Mouse (Mus musculus): Measurements from ENCODE around the gene Rock2. TPM values are rescaled to one million over a fixed set of nuclear protein-coding genes. Genes with fewer than 3 reads are reported as not detected.

Gene Rock2
- polyA plus RNA-seq, 1 experiment from 2014 or later: 17.8 TPM

DNA sequence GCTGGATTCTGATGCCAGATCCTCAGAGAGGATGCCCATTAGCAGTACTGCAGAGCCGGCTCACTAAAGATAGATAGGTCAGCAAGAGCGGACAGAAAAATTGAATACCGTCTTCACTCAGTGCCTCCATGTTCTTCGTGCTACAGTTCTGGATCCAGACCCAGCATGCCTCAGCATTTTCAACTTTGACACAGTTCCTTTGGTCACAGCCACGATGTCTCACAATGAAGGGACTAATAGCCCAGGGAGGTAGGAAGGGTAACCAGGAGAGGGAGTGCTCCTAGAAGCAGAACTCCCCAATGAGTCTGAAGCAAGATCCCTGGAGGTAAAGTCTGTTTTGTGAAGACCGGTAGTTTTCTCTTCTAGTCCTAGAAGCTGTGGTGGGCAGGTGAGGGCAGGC, 26.1 kb upstream of the Rock2 start:
- Histone ChIP-seq H3K36me3 (ENCODE audit: control insufficient read depth, insufficient read depth, low read length) (no peaks in the 10 kb centered on the region), H3K4me1 (ENCODE audit: control insufficient read depth, insufficient read depth, low read length) (peaks cover 6% of the 10 kb centered on the region; the same call in 1 of the 2 replicates), H3K27me3 (ENCODE audit: control insufficient read depth, insufficient read depth, low read length) (no peaks in the 10 kb centered on the region), H3K9me3 (ENCODE audit: control insufficient read depth, low read length) (no peaks in the 10 kb centered on the region), H3K4me3 (replicated peaks; ENCODE audit: low read depth, low read length) (no peak overlapping the region), H3K4me2 (ENCODE audit: low read length) (no peak overlapping the region), H3K9ac (replicated peaks; ENCODE audit: low read length) (no peak overlapping the region), H3K27ac (replicated peaks; ENCODE audit: low read depth, low read length) (no peak overlapping the region)
- no peak for ATAC-seq (ENCODE audit: low FRiP score, low TSS enrichment)
- DNase-seq: no peak
- 82% methylated on average over 6 of the region's 6 CpGs for WGBS

DNA sequence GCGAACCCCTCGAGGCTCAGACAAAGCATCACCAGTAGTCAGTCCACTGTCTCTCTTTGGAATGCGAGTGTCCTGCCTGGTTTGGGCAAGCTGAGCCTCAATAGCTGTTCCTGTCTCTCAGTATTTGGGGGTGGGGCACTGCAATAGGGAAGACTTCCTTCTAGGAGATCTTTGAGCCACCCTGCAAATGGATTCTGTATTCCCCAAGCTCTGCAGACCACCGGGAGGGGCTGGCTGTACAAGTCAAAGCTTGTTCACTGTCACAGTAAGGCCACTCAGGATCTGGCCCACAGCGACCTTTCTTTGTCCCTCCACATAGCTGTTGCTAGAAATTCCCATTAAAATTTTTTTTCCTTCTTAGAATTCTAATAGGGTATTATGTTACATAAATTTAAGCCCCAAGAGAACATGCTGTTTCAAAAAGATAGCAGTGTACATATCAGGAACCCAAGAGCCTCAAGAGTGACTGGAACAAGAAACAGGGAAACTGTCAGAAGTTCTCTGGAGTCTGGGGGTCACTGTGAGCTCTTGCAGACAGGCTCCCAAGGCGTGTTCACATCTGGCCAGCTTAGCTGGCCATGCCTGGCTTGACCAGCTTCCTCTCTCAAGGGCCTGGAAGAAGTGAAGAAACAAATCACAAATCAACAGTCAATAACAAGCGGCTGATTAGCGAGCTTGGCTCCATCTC, 25.5 kb upstream of the Rock2 start:
- Histone ChIP-seq H3K36me3 (ENCODE audit: control insufficient read depth, insufficient read depth, low read length) (no peaks in the 10 kb centered on the region), H3K9ac (replicated peaks; ENCODE audit: low read length) (no peak overlapping the region), H3K27ac (replicated peaks; ENCODE audit: low read depth, low read length) (no peak overlapping the region), H3K27me3 (ENCODE audit: control insufficient read depth, insufficient read depth, low read length) (no peaks in the 10 kb centered on the region), H3K9me3 (ENCODE audit: control insufficient read depth, low read length) (no peaks in the 10 kb centered on the region), H3K4me1 (ENCODE audit: control insufficient read depth, insufficient read depth, low read length) (peaks cover 6% of the 10 kb centered on the region; the same call in 1 of the 2 replicates), H3K4me2 (ENCODE audit: low read length) (no peak overlapping the region), H3K4me3 (replicated peaks; ENCODE audit: low read depth, low read length) (no peak overlapping the region)
- 78% methylated on average over 8 of the region's 8 CpGs for WGBS
- no peak for ATAC-seq (ENCODE audit: low FRiP score, low TSS enrichment)
- no peak for DNase-seq

DNA sequence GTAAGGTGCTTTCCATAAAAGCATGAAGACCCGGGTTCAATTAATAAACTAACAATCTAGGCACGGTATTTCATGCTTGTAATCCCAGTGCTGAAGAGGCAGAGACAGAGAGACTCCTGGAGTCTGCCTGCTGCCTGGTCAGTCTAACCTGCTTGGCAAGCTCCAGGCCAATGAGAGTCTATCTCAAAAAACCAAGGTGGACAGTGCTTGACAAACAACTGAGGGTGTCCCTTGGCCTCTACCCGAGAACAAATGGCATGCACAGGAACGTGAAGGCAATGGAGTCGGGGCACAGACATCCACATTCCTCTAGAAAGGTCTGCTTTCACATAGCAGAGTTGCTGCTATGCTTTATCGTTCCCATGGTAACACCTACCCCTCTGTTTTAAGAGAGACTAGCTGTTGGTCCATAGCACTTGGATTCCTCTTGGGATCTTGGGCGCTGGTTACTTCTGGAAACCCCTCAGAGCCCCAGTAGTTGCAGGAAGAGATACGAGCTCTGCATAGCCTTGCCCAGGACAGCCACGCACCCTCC, 24.8 kb upstream of the Rock2 start:
- Histone ChIP-seq H3K27me3 (ENCODE audit: control insufficient read depth, insufficient read depth, low read length) (no peaks in the 10 kb centered on the region), H3K27ac (replicated peaks; ENCODE audit: low read depth, low read length) (no peak overlapping the region; the same call in 1 of the 2 replicates), H3K9me3 (ENCODE audit: control insufficient read depth, low read length) (no peaks in the 10 kb centered on the region), H3K9ac (replicated peaks; ENCODE audit: low read length) (no peak overlapping the region), H3K4me1 (ENCODE audit: control insufficient read depth, insufficient read depth, low read length) (peaks cover 6% of the 10 kb centered on the region; the same call in 1 of the 2 replicates), H3K4me2 (ENCODE audit: low read length) (no peak overlapping the region), H3K4me3 (replicated peaks; ENCODE audit: low read depth, low read length) (no peak overlapping the region), H3K36me3 (ENCODE audit: control insufficient read depth, insufficient read depth, low read length) (no peaks in the 10 kb centered on the region)
- DNase-seq: no peak
- 62% methylated on average over 9 of the region's 9 CpGs for WGBS
- ATAC-seq (ENCODE audit: low FRiP score, low TSS enrichment): no peak

DNA sequence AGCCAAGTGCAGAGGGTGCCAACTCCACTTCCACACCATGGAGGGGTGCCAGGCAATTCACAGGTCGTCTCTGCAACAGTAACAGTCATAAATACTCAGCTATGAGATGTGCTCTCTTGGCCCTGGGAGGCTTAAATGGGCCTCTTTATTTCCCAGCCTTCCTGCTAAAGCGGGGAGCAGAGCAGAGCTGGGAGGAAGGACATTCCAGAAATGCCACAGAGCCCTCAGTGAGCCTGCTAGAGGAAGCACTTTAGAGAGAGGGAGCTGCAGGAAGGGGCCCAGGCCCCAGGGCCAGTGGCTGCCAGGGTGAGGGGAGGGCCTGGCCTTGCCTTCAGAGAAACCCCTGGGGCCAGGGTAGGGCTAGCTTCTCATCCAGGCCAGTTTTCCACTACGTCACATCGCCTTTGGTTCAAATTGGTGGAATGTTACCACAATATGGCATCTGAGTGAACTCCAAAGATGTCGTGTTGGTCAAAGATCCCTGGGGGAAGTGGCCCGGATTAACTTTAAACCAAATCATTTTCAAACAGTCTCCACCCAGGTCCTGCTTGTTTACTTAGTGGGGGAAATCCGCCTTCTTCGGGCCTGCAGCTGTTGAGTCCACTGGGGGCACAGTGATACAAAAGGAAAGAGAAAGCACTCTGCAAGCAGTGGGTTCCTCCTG, 24.2 kb upstream of the Rock2 start:
- H3K4me3 ChIP-seq (replicated peaks; ENCODE audit: low read depth, low read length): no peak overlapping the region
- ATAC-seq (ENCODE audit: low FRiP score, low TSS enrichment) (no peak), DNase-seq (no peak)
- H3K9me3 ChIP-seq (ENCODE audit: control insufficient read depth, low read length): no peaks in the 10 kb centered on the region
- no peak overlapping the region for H3K9ac ChIP-seq (replicated peaks; ENCODE audit: low read length)
- peaks cover 6% of the 10 kb centered on the region; the same call in 1 of the 2 replicates for H3K4me1 ChIP-seq (ENCODE audit: control insufficient read depth, insufficient read depth, low read length)
- H3K36me3 ChIP-seq (ENCODE audit: control insufficient read depth, insufficient read depth, low read length): no peaks in the 10 kb centered on the region
- no peaks in the 10 kb centered on the region for H3K27me3 ChIP-seq (ENCODE audit: control insufficient read depth, insufficient read depth, low read length)
- H3K27ac ChIP-seq (replicated peaks; ENCODE audit: low read depth, low read length): peak overlapping the region; percentile 8; the same call in 1 of the 2 replicates
- no peak overlapping the region for H3K4me2 ChIP-seq (ENCODE audit: low read length)
- WGBS: 58% methylated on average over 8 of the region's 8 CpGs

DNA sequence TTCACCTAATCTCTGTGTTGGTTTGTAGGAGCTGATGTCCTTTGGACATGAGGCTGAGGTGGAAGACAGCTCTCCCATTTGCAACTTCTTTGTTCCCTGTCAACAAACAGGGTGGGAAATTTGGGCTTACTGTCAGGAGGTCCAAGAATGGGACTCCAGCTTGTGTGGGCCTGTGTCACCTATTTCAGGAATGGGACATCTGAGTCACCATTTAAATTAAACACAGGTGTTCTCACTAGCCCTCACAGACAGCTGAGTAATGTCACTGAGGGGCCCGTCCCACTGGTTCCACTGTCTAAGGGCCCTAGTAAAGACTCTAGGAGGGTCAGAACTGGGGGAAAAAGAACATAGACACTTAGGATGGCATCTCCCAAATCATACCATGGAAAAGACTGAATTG, 22.7 kb upstream of the Rock2 start:
- Histone ChIP-seq H3K36me3 (ENCODE audit: control insufficient read depth, insufficient read depth, low read length) (no peaks in the 10 kb centered on the region), H3K9me3 (ENCODE audit: control insufficient read depth, low read length) (no peaks in the 10 kb centered on the region), H3K4me3 (replicated peaks; ENCODE audit: low read depth, low read length) (no peak overlapping the region), H3K9ac (replicated peaks; ENCODE audit: low read length) (no peak overlapping the region), H3K27me3 (ENCODE audit: control insufficient read depth, insufficient read depth, low read length) (no peaks in the 10 kb centered on the region), H3K4me2 (ENCODE audit: low read length) (no peak overlapping the region), H3K27ac (replicated peaks; ENCODE audit: low read depth, low read length) (no peak overlapping the region), H3K4me1 (ENCODE audit: control insufficient read depth, insufficient read depth, low read length) (peaks cover 6% of the 10 kb centered on the region; the same call in 1 of the 2 replicates)
- ATAC-seq (ENCODE audit: low FRiP score, low TSS enrichment) (no peak), DNase-seq (no peak)
- WGBS: 86% methylated on average over 1 of the region's 1 CpGs

DNA sequence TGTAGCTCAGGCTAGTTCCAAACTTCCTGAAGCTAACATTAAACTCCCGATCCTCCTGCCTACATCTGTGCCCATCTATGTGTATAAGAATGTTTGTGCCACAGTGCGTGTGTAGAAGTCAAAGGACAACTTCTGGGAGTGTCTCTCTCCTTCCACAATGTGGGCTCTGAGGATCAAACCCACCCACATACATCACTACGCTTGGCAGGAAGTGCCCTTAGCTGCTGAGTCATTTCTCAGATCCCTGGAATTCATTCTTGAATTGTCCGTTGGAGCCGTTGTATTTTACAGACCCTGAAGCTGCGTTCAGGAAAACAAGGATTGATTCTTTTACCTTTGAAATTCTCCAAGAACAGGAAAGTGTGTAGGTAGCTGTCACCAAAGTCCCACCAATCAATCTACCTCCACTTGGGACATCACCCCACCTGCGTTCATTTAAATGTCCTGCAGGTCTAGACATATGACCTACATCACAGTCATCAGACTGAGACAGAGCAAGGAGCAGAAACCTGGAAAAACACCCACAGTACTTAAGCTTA, 21.7 kb upstream of the Rock2 start:
- no peak overlapping the region for H3K27ac ChIP-seq (replicated peaks; ENCODE audit: low read depth, low read length)
- no peak overlapping the region for H3K9ac ChIP-seq (replicated peaks; ENCODE audit: low read length)
- H3K4me2 ChIP-seq (ENCODE audit: low read length): no peak overlapping the region
- H3K36me3 ChIP-seq (ENCODE audit: control insufficient read depth, insufficient read depth, low read length): no peaks in the 10 kb centered on the region
- DNase-seq (no peak), ATAC-seq (ENCODE audit: low FRiP score, low TSS enrichment) (no peak)
- 88% methylated on average over 7 of the region's 7 CpGs for WGBS
- H3K9me3 ChIP-seq (ENCODE audit: control insufficient read depth, low read length): no peaks in the 10 kb centered on the region
- H3K4me3 ChIP-seq (replicated peaks; ENCODE audit: low read depth, low read length): no peak overlapping the region
- H3K27me3 ChIP-seq (ENCODE audit: control insufficient read depth, insufficient read depth, low read length): no peaks in the 10 kb centered on the region
- peaks cover 6% of the 10 kb centered on the region; the same call in 1 of the 2 replicates for H3K4me1 ChIP-seq (ENCODE audit: control insufficient read depth, insufficient read depth, low read length)

DNA sequence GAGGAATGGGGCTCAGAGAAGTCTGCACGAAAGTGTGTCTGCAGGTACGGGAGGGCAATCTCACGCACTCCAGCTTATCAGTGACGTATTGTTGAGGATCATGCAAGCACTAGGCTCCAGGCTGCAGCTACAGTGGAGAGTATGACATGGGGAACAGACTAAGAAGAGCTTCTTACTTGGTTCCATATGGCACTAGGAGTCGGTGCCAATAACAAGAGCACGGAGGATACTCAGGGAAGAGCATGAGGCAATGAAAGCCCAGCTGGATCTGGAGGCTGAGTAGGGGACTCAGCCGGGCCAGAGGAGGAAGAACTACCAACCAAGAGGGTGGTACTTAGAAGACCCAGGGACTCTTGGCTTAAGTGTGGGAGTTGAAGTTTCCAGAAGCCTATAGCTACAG, 21.1 kb upstream of the Rock2 start:
- peaks cover 6% of the 10 kb centered on the region; the same call in 1 of the 2 replicates for H3K4me1 ChIP-seq (ENCODE audit: control insufficient read depth, insufficient read depth, low read length)
- H3K9ac ChIP-seq (replicated peaks; ENCODE audit: low read length): no peak overlapping the region
- ATAC-seq (ENCODE audit: low FRiP score, low TSS enrichment): no peak
- no peak overlapping the region for H3K27ac ChIP-seq (replicated peaks; ENCODE audit: low read depth, low read length)
- H3K36me3 ChIP-seq (ENCODE audit: control insufficient read depth, insufficient read depth, low read length): no peaks in the 10 kb centered on the region
- H3K4me2 ChIP-seq (ENCODE audit: low read length): no peak overlapping the region
- H3K27me3 ChIP-seq (ENCODE audit: control insufficient read depth, insufficient read depth, low read length): no peaks in the 10 kb centered on the region
- no peak for DNase-seq
- H3K4me3 ChIP-seq (replicated peaks; ENCODE audit: low read depth, low read length): no peak overlapping the region
- no peaks in the 10 kb centered on the region for H3K9me3 ChIP-seq (ENCODE audit: control insufficient read depth, low read length)
- WGBS: 93% methylated on average over 7 of the region's 7 CpGs

DNA sequence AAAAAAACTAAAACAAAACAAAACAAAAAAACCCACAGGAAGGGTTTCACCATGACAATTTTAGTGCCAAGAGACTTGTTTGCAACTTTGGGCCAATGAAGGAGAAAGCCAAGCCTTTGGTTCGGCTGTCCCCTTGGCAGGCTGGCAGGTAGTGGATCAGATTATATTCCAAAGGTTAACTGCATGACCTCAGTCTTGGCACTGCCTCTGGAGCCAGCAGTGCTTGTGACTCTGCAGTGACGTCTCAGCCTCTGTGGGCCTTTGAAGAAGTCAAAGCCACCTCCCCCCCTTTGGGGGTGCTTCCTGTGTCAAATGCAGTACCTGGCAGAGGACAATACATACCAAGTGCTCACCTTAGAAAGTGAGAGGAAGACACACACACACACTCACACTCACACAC, 20.6 kb upstream of the Rock2 start:
- no peak for ATAC-seq (ENCODE audit: low FRiP score, low TSS enrichment)
- no peak overlapping the region for H3K27ac ChIP-seq (replicated peaks; ENCODE audit: low read depth, low read length)
- WGBS: 58% methylated on average over 2 of the region's 2 CpGs
- H3K4me3 ChIP-seq (replicated peaks; ENCODE audit: low read depth, low read length): no peak overlapping the region
- H3K9ac ChIP-seq (replicated peaks; ENCODE audit: low read length): no peak overlapping the region
- H3K27me3 ChIP-seq (ENCODE audit: control insufficient read depth, insufficient read depth, low read length): no peaks in the 10 kb centered on the region
- peaks cover 5% of the 10 kb centered on the region; the same call in 1 of the 2 replicates for H3K4me1 ChIP-seq (ENCODE audit: control insufficient read depth, insufficient read depth, low read length)
- H3K36me3 ChIP-seq (ENCODE audit: control insufficient read depth, insufficient read depth, low read length): no peaks in the 10 kb centered on the region
- no peak for DNase-seq
- H3K4me2 ChIP-seq (ENCODE audit: low read length): no peak overlapping the region
- no peaks in the 10 kb centered on the region for H3K9me3 ChIP-seq (ENCODE audit: control insufficient read depth, low read length)
